Mouse (Mus musculus) hindlimb bud, embryonic 11.5 days (tissue): ENCODE measurements around the gene Btbd11.

Source experiments
- DNase-seq: peaks from one replicate; pipeline ENCODE4 v3.0.0-alpha.2; 2012; ENCODE audit warnings: low read depth, low spot score; ENCODE audit errors: extremely low spot score

Gene Btbd11

DNA sequence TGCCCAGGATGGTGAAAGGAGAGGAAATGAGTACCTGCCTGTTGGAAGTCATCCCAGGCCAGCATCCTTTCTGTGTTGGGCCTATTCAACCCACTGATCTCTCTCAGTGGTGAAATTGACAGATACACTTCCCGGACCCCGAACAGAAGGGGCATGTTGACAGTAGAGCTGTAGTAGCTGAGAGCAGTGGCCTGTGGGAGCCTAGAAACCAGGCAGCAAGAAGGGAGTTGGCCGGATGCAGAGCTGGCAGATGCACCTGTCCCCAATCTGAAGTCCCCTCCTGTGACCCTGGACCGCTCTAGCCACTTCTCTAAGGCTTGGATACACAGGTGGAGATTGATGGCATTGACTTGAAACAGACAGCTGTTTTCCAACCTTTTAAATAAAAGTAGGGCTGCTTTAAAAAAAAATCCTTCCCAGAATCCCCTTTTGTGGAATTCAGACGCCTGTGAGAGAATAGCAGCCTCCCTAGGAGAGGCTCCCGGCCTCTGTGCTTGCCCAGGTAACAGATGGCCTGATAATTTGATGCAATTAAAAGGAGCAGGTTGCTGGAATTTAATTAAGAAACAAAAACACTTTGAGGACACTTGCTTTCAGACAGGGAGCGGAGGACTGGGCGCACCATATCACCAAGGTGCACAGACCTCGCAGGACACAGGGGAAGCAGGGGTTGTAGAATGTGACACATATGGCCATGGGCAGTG lies 89.2 kb downstream of the Btbd11 start:
- no peak for DNase-seq

DNA sequence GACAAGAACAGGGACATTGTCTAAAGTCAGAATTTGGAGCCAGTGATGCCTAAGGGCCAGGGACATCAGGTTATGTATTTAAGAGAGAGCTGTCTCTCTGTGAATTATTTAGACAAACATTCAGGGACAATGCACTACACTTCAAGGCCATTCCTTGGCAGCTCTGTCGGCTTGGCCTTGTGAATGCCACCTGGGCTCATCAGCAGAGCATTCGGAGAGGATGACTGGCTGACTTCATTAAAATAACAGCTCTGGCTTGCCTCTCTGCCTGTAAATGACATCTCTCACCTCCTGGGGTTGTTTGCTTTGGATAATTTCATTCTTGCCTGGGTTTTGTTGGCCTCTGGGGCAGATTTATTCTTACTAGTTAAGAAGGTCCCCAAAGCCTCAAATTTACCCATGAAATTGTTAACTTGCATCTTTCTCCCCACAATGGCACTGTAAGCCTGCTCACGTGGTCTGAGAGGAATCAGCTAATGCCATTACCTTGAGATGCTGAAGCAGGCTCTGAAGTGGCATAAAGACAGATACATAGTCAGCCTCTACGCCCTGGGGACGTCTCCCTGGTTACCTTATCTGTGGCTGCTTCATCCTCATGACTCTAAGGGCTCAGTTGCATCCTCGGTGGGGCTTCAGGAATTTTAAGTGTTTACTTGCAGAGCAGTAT lies 93.5 kb downstream of the Btbd11 start:
- DNase-seq, result no peak

DNA sequence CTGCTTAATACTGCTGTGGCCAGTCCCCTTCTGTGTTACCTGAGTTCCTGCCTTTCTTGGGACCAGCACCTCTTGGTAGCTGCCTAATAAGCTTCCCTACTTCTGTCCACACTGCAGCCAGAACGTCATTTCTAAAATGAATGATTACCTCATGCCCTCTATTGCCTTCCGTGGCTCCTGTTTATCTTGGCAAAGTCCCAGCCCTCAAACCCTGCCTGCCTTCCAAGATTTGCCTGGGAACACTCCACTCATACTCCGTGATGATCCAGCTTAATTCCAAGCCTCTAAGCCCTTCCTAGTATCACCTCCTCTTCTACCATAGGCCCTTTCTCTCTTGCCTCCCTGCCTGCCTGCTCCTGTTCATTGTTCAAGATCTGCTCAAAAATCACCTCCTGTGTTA lies 94.5 kb downstream of the Btbd11 start:
- no peak for DNase-seq

DNA sequence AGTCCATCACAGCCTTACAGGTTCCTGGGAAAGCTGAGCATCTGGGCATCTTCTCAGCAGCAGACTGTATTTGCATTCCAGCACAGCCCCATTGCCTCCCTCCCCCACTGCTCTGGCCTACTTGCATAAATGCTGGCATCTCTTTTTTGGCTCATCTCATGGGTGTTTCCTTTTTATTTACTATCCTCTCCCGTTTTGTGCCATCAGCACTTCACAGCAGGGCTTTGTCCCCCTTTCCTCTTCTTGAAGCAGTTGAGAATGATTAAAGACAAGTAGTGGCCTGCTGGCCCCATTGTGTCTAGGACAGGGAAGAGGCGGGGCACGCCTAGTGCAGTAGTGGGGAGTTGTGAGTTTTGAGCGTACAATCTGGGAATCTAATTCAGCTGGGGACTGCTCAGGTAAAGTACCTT lies 95.5 kb downstream of the Btbd11 start:
- no peak for DNase-seq

DNA sequence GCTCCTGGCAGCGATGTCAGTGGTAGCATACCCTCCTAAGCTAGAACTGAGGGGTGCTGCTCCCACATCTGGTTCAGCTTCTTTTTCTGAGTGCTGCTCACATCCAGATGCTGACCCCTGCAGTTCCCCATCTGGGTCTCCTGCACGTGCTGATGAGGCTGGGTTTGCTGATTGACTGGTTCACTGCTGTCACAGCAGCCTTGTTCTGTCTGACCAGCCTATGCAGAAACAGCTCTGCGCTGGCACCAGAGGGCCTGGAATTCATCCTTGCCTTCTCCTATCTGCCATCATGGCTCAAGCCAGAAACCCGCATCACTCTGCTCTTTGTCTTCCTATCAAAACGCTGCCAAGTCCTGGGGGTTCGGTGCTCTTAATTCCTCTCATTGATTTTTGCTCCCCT lies 95.9 kb downstream of the Btbd11 start:
- no peak for DNase-seq

DNA sequence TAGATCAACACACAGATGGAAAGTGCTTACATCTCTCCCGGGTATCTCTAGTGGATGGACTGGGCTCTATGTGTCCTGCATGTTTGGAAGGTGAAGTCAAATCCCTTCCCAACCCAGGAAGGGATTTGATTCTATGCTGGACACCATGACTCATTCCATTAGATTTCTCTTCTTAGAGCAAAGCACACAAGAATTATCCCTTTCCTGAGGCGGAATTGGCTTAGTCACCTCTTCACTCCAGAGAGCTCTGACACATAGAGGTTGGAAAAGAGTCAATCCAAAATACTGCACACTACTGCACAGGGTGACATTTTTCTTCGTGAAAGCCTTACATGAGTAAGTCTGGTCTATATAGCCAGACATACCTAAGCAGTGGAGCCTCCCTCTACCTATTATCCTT lies 99.8 kb downstream of the Btbd11 start:
- DNase-seq, result no peak

DNA sequence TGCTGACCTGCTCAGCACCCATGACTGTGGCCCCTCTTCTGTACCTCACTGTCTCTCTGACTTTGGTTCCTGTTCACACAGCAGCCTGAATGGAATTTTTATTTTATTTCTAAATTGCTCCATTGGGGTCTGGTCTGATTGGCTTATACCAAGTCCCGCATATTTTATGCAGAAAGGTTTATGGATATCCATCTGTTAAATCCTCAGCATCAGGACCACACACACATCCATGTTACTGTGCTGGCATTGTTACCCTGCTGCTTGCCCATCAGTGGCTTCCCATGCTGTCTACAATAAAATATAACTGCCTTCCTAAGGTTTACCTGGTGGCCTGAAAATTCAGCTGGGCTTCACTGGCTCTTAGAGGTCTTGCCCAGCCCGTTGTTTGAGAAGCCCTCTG lies 106.0 kb downstream of the Btbd11 start:
- no peak for DNase-seq

DNA sequence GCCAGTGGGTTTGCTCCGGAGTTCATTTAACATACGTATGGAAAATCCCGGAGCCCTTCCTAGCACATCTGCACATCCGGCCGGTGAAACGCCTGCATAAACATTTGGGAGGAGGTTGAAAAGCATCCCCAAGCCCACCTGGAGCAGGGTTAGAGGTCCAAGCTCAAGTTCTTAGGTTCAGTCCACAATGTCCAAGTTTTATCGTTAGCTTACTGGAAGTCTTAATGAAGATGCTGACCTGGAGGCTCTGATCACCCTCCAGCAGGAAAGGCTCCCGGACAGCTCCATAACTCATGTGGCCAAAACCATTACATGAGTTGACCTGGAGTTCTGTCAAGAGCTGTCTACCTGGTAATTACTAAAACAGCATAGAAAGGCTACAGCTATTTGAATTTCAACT lies 109.7 kb downstream of the Btbd11 start:
- no peak for DNase-seq

DNA sequence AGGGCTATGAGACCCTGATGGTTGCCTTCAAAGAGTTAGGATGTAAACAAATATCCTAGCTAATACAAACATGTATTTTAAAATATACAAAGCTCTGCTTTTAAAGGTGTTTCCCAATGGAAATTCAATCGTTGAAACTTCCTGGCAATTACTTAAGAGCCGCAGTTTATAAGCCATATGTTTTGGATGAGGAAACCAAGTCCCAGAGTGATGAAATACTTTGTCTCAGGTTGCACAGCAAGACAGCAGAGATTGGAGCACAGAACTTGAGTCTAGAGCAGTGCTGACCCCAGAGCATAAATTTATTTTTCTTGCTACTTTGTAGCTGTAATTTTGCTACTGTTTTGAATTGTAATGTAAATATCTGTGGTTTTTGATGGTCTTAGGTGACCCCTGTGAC lies 110.4 kb downstream of the Btbd11 start:
- no peak for DNase-seq

DNA sequence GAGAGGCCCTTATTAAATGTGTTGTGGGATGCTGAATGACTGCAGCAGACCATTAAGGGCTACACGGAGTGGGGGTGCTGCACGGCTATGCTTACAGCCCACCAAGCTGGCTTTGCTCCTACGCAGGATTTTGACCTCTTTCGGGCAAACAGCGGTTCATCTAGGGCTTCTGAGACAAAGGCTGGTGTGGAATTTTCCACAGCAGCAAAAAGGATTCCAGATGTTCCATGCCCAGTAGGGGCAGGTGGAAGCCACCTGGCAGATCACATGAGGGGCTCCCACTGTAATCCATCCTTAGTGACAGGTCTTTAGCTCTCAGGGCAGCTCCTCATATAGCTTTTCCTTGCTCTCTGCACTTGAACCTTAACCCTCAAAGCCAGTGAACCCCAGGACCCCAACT lies 111.3 kb downstream of the Btbd11 start:
- DNase-seq, result no peak

DNA sequence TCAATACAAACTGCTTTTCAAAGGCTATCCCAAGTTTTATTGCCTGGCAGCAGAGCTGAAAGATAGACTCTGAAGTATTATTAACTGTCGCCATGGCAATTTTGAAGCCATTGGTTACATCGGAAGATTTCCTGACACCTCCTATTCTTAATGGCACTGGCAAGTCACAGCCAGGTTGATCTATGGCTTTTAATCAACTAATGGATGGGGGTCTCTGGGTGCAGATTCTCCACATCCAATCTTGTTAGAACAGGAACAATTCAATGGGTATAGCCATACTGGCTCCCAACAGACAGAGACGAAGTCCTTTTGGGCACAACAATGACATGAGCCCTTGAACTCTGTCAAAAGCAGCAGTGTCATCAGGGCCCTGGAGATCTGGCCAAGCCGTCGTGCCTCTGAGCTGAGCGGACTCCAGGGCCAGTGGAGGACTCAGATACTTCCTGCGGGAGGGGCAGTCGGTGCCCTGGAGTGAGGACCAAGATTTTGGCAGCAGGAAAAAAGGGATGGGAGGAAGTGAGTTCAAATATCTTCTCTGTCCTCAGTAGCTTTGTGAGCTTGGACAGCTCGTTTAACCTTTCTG lies 114.0 kb downstream of the Btbd11 start:
- DNase-seq, result no peak

DNA sequence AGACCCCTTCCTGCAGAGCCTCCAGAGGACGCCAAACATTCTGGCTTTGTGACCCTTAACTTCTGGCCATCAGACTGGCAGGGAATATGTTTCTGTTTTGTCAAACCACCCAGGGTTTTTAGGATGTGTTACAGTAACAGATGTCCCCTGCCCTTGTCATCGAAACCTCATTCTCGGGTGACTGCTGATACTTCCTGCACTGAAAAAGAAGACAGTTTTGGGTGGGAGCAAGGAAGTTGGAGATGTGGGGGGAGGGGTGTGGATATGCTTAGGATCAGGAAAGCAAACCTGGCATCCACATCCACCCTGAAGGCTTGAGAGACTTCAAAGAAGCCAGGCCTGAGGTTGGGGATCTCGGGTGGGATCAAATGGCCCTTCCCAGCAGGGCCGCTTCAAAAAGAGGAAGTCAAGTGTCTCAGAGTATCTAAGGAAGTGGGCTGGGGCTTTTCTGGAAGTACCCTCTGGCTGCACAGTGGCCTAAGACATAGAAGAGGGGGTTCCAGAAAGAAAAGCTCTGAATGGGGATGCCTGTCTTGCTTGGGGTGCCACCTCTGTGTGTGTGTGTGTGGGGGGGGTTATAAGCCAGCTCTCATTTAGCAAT lies 115.5 kb downstream of the Btbd11 start:
- no peak for DNase-seq

DNA sequence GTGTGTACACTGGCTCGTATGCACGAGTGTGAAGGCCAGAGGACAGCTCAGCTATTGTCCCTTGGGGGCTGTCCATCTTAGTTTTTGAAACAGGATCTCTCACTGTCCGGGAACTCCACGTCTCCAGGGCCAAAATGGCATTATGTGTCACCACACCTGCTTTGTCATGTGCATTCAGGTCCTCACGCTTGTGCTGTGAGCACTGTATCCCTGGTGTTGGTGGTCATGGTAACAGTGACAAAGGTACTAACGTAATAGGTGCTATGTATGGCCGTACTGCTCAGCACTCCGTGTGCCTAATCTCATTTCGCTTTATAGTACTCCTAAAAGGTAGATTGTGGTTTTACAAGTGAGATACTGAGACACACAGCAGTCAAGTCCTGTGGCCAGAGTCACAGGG lies 116.0 kb downstream of the Btbd11 start:
- DNase-seq, result no peak

DNA sequence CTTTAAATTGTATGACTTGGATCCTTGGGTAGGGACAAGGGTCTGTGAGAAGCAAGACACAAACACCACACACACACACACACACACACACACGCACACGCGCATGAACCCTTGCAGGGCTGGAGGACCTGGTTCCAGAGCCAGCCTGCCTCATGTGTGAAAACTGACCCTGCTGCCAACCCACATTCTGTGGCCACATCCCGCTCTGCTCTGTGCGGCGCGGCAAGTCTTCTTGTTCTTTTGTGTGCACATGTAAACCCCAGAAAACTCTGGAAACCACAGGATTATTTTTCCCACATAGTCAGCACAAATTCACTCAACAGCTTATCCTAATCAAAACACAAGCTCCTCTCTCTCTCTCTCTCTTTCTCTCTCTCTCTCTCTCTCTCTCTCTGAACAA lies 116.8 kb downstream of the Btbd11 start:
- no peak for DNase-seq

DNA sequence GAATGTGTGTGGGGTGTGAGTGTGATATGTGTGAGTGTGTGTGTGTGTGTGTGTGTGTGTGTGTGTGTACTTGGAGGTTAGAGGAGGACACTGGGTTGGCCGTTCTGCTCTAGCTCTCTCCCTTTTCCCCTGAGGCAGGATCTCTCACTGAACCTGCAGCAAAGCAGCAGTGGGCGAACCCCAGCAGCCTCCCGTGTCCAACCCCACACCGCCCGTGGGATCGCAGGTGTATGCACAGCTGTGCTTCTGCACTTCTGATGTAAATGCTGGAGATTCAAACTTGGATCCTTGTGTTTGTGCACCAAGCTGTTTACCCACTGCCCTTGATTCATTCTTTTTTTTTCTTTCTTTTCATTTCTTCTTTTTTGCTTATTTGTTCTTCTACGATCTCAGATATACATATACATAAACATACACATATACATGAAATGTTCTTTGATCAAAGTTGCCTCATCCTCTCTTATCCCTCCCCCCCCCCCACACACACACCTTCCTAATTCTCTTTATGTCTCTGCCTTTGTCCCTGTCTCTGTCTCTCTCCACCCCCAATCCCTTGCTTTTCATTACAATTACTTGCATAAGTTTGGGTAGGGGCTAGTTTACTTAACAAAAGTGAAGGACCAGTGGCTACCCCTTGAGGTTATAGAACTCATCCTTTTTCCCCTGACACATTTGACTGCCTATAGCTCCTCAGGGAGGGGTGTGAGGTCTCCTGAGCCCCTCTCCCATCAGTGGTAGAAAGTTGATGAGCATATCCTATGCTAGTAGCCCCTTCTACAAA lies 120.8 kb downstream of the Btbd11 start:
- DNase-seq, result no peak

DNA sequence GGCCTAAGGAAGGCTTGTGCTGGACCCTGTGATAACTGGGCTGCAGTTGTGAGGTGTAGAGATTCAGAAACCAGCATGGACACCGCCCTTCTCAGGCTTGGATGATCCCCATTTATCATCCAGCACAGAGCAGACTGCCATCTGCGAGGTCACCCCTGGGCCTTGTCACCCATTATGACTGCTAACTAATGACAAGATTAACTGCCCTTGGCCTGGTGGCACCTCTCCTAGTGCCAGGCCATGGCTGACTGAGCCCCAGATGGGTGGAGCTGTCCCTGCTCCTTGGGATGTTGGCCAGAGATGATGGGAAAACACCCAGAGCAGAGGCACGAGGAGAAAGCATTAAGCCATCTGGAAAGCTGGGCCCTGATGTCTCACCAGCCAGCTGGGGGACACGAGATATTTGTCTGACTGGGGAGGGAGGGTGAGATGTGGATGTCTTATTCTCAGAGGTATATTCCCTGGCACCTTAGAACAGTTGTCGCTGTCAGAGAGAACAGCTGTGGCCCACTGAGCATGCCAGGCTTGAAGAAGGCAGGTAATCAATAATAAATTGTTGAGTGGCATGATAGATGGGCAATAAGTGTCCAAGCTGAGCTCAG lies 121.7 kb downstream of the Btbd11 start:
- no peak for DNase-seq

DNA sequence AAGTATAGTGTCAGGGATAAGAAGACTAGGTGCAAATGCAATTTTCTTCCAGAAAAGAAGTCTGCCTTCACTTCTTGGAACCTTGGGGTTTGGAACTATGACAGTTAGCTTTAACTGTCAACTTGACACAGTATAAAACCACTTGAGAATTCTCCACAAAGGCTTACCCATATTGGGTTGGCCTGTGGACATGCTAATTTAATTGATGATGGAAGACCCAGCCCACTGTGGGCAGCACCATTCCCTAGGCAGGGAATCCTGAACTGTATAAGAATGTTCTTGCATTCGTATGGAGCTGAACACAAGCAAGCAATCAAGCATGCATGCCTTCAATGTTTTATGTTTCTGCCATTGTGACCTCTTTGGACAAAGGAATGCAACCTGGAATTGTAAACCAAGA lies 122.4 kb downstream of the Btbd11 start:
- DNase-seq, result no peak

DNA sequence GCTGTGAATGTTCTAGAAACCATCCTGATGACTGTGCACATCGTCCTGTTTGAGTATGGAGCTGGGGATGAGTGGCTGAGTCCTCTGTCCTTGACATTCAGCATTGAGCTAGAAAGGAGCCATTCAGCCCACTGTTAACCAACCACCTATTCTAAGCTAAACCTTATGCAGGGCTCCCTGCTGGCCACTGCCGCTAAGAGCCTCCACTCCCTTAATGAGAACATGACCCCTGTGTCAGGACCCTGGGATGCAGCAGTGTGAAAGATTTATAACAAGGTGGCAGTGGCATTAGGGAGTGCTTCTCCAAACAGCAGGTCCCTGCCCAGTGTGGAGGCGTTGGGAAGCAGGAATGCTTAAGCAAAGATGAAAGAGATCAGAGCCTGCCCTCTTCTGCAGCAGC lies 123.7 kb downstream of the Btbd11 start:
- DNase-seq, result no peak

DNA sequence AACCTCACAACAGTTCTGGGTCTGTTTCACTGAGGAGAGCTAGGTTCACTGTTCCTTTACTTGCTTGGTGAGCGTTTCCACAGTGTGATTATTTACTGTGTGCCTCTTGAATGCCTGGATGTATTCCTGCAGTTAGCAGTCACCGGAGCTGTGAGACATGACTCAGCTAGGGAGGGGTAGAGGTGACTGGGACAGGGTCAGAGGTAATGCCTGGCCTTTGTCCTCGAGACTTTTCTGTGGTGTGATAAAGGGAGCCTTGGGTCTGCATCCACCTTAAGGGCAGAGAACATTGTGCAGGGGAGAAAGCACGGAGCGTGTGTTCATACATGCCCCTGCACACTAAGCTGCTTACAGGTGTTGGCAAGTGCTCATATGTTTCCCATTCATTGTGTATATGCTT lies 126.2 kb downstream of the Btbd11 start:
- no peak for DNase-seq

DNA sequence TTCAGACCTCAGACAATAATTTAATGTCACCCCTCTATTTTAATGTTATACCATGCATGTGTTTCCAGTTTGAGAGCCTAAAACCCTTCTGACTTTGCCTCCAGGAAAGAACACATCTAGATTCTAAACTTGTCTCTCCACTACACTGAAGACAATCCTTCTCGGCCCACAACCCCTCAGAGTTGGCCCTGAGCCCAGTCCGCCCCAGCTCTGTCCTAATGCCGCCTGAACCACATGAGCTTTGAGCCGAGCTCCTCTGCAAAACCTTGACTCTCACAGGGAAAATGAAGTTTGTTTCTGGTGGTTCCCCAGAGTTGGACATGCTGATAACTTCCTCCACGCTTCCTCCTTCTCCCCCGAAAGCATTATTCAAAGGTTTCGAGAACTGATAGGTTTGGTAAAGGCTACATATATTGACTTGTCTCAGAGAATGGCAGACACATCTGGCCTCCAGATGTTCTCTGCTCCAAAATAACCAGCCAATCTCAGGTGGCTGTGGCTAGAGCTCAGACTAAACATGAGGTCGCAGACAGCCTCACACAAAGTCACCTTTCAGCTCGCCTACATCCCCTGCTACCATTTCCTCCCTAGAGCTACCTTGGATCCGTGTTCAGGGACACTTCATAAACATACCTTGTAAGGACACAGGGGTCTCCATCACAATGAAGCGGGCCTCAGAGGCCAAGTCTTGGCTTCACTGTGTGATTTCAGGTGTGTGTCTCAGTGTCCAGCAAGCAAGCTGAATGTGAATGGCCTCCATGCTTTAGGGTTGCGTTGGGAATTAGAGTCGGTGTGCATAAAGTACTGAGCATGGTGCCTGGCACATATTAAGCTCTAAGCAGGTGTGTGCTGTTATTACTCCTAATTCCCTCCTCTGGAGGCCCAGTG lies 130.9 kb downstream of the Btbd11 start:
- peak; percentile 77 for DNase-seq
